Mouse (Mus musculus) T-helper 17 cell (primary cell): ENCODE results near the gene Ntsr1.

Experiments
- in situ Hi-C, 2 experiments: fragments of 300-600 bp; cut with MboI, MseI; formaldehyde crosslinking; loops; 1 replicate in 1 of 2; 2 replicates in 1 of 2; pipeline ENCODE4 v1.15.1; 2025; ENCODE audit warnings: high pct_unique_total_duplicates in 2 of 2

Gene Ntsr1

GRCm38 (mm10) chr2:180555219-180555618, 55.4 kb downstream of the Ntsr1 start:
- in situ Hi-C loops, result no loop called here

- in situ Hi-C loops, result no loop called here
Observed at GRCm38 (mm10) chr2:180556470-180556869, 56.7 kb downstream of the Ntsr1 start.

GRCm38 (mm10) chr2:180560245-180560644, 60.5 kb downstream of the Ntsr1 start:
- in situ Hi-C loops, result loop anchor here in 1 of 2 experiments (5.0 kb wide), 1 partner anchor 133 kb away; no protein-coding TSS in a partner anchor

- in situ Hi-C loops, result loop anchor here in 1 of 2 experiments (5.0 kb wide), 1 partner anchor 135 kb away; no protein-coding TSS in a partner anchor
Observed at GRCm38 (mm10) chr2:180562146-180562545, 62.4 kb downstream of the Ntsr1 start.

- in situ Hi-C loops, result loop anchor here in 1 of 2 experiments (5.0 kb wide), 1 partner anchor 136 kb away; no protein-coding TSS in a partner anchor
Observed at GRCm38 (mm10) chr2:180563296-180563695, 63.5 kb downstream of the Ntsr1 start.

- in situ Hi-C loops, result loop anchor here in 1 of 2 experiments (5.0 kb wide), 1 partner anchor 137 kb away; no protein-coding TSS in a partner anchor
Observed at GRCm38 (mm10) chr2:180563841-180564240, 64.1 kb downstream of the Ntsr1 start.

GRCm38 (mm10) chr2:180566240-180566913, 66.6 kb downstream of the Ntsr1 start:
- in situ Hi-C loops, result no loop called here

GRCm38 (mm10) chr2:180569028-180569643, 69.4 kb downstream of the Ntsr1 start:
- in situ Hi-C loops, result no loop called here

- in situ Hi-C loops, result loop anchor here in 1 of 2 experiments (10.0 kb wide), 1 partner anchor 102 kb away; no protein-coding TSS in a partner anchor
Observed at GRCm38 (mm10) chr2:180576482-180576881, 76.7 kb downstream of the Ntsr1 start.

- in situ Hi-C loops, result loop anchor here in 1 of 2 experiments (10.0 kb wide), 1 partner anchor 104 kb away; no protein-coding TSS in a partner anchor
Observed at GRCm38 (mm10) chr2:180578686-180579085, 78.9 kb downstream of the Ntsr1 start.

GRCm38 (mm10) chr2:180581002-180581401, 81.2 kb downstream of the Ntsr1 start, which contains the start of gene Mrgbp:
TSS of gene Mrgbp (plus strand) at chr2:180581304.
- in situ Hi-C loops, result loop anchor here (5.0 to 10.0 kb wide), 2 partner anchors 124 to 161 kb away; partner anchors contain the start of gene Dido1 (in 1 of the 2)

- in situ Hi-C loops, result loop anchor here (5.0 to 10.0 kb wide), 2 partner anchors 122 to 160 kb away; partner anchors contain the start of gene Dido1 (in 1 of the 2)
Observed at GRCm38 (mm10) chr2:180582481-180583153, 82.8 kb downstream of the Ntsr1 start.

GRCm38 (mm10) chr2:180583154-180583507, 83.4 kb downstream of the Ntsr1 start:
- in situ Hi-C loops, result loop anchor here (5.0 to 10.0 kb wide), 2 partner anchors 122 to 159 kb away; partner anchors contain the start of gene Dido1 (in 1 of the 2)

- in situ Hi-C loops, result loop anchor here in 1 of 2 experiments (10.0 kb wide), 1 partner anchor 116 kb away; the partner anchor contains the start of gene Dido1
Observed at GRCm38 (mm10) chr2:180588736-180589122, 89.0 kb downstream of the Ntsr1 start.

- in situ Hi-C loops, result loop anchor here in 1 of 2 experiments (10.0 kb wide), 1 partner anchor 116 kb away; the partner anchor contains the start of gene Dido1
Observed at GRCm38 (mm10) chr2:180589123-180589831, 89.5 kb downstream of the Ntsr1 start, which contains the start of gene Ogfr. TSS of gene Ogfr (plus strand) at chr2:180589245.
